Mouse (Mus musculus) E14TG2a.4 (cell line): ENCODE results near the gene Lrrfip1.

ENCODE experiments used
- CTCF ChIP-seq: conservative IDR thresholded peaks from 2 replicates; pipeline ENCODE4 v1.5.1; 2014; ENCODE audit warnings: low read length
- POU5F1 ChIP-seq: IDR thresholded peaks from 2 replicates; pipeline ENCODE4 v1.6.1; 2014; ENCODE audit warnings: low read length, borderline replicate concordance

DNA sequence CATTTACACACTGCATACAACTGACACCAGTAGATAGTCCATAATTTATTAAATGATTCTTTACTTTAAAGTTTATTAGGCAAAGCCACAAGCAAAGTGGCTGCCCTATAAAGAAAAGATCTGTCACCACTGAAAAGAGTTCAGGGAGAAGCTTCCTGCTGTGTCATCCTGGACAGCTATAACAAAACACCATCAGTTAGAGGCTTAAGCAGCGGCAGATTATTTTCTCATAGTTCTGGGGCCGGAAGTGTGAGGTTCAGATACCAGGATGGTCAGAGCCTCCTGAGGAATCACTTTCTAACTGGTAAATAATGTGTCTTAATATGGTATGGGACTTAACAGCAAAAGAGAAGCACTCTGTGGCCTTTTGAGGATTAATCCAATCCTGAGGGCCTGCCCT, 153.0 kb downstream of the Lrrfip1 start:
- TF ChIP-seq POU5F1 (no peak), CTCF (no peak)
